In genomic region chr1:172481540-172482280, GRCm38 (mm10) we compare ENCODE assay signal across 8 mouse cellular contexts. TPM values are rescaled to one million over a fixed set of nuclear protein-coding genes. Genes with fewer than 3 reads are reported as not detected.
DNase-seq lines count a peak whose midpoint lies in the region; ATAC-seq and TF ChIP-seq lines count a peak whose summit lies in the region.

Gene Igsf9 (plus strand): TSS chr1:172481788.

- H3K36me3 ChIP-seq in heart, embryonic 13.5 days, result no peaks in the 10 kb centered on the region
- H3K36me3 ChIP-seq in kidney, postnatal 0 days (ENCODE audit: insufficient read depth, low read length), result no peaks in the 10 kb centered on the region
- no peaks in the 10 kb centered on the region for H3K36me3 ChIP-seq in liver, adult 2 months (ENCODE audit: control insufficient read depth, insufficient read depth, low read length)
- no peaks in the 10 kb centered on the region for H3K36me3 ChIP-seq in myocyte (ENCODE audit: control insufficient read depth, insufficient read depth)

- H3K9me3 ChIP-seq in heart, embryonic 13.5 days, result no peaks in the 10 kb centered on the region
- H3K9me3 ChIP-seq in kidney, postnatal 0 days (replicated peaks; ENCODE audit: low read length), result no peaks in the 10 kb centered on the region

- H3K27ac ChIP-seq in bone marrow macrophage, adult 2 months (ENCODE audit: insufficient read depth, low read depth, low read length), result no peak within 1 kb of the TSS
- H3K27ac ChIP-seq in heart, embryonic 13.5 days (replicated peaks), result no peak within 1 kb of the TSS
- peak within 1 kb of the TSS; percentile 6; the same call in 1 of the 2 replicates for H3K27ac ChIP-seq in kidney, postnatal 0 days
- H3K27ac ChIP-seq in liver, adult 2 months (replicated peaks; ENCODE audit: insufficient read depth, low read depth, low read length), result no peak within 1 kb of the TSS

- peaks cover 27% of the 10 kb centered on the region for H3K27me3 ChIP-seq in heart, embryonic 13.5 days (replicated peaks)
- no peaks in the 10 kb centered on the region for H3K27me3 ChIP-seq in kidney, postnatal 0 days (ENCODE audit: insufficient read depth, low read length)
- no peaks in the 10 kb centered on the region for H3K27me3 ChIP-seq in liver, adult 2 months (ENCODE audit: control insufficient read depth, insufficient read depth, low read length)
- H3K27me3 ChIP-seq in myocyte (ENCODE audit: control insufficient read depth, insufficient read depth, insufficient read length), result no peaks in the 10 kb centered on the region

- 2% methylated on average over 37 of the region's 38 CpGs for WGBS in heart, embryonic 13.5 days
- WGBS in kidney, postnatal 0 days, result 1% methylated on average over 38 of the region's 38 CpGs
- WGBS in liver, adult 2 months, result under 1% methylated on average over 38 of the region's 38 CpGs

- peak within 1 kb of the TSS; percentile 56 for H3K4me3 ChIP-seq in bone marrow macrophage, adult 2 months (ENCODE audit: insufficient read depth, low read length)
- H3K4me3 ChIP-seq in heart, embryonic 13.5 days, result peak within 1 kb of the TSS; percentile 64
- peak within 1 kb of the TSS; percentile 52 for H3K4me3 ChIP-seq in kidney, postnatal 0 days (replicated peaks; ENCODE audit: low read depth, low read length)
- peak within 1 kb of the TSS; percentile 49 for H3K4me3 ChIP-seq in liver, adult 2 months (ENCODE audit: insufficient read depth, low read depth, low read length)
- peak within 1 kb of the TSS; percentile 29 for H3K4me3 ChIP-seq in myocyte

- TF ChIP-seq CTCF in bone marrow macrophage, adult 2 months (IDR thresholded peaks at IDR 0.05; ENCODE audit: low read depth, low read length), result no peak
- peak; percentile 76 for TF ChIP-seq CTCF in kidney, postnatal 0 days (IDR thresholded peaks at IDR 0.05; ENCODE audit: low read depth)
- TF ChIP-seq CTCF in liver, adult 2 months (IDR thresholded peaks at IDR 0.05; ENCODE audit: low read depth, low read length), result peak; percentile 64

- ATAC-seq in heart, embryonic 13.5 days (ENCODE audit: extremely low read depth, insufficient number of reproducible peaks, low FRiP score, low TSS enrichment), result peak; percentile 88
- ATAC-seq in kidney, postnatal 0 days (replicated peaks; ENCODE audit: low FRiP score, low read depth), result peak; percentile 91

- no peaks in the 10 kb centered on the region for H3K79me2 ChIP-seq in liver, adult 2 months (ENCODE audit: control insufficient read depth, insufficient read depth, low read length)
- H3K79me2 ChIP-seq in myocyte (ENCODE audit: control insufficient read depth, insufficient read depth), result no peaks in the 10 kb centered on the region

- peaks cover 20% of the 10 kb centered on the region for H3K4me1 ChIP-seq in bone marrow macrophage, adult 2 months (ENCODE audit: control insufficient read depth, insufficient read depth, low read length)
- peaks cover 28% of the 10 kb centered on the region for H3K4me1 ChIP-seq in heart, embryonic 13.5 days
- no peaks in the 10 kb centered on the region for H3K4me1 ChIP-seq in kidney, postnatal 0 days (replicated peaks; ENCODE audit: insufficient read depth, low read length)
- H3K4me1 ChIP-seq in liver, adult 2 months (ENCODE audit: control insufficient read depth, insufficient read depth, low read length), result peaks cover 4% of the 10 kb centered on the region; the same call in 1 of the 2 replicates

- peak within 1 kb of the TSS; percentile 92 for H3K4me2 ChIP-seq in heart, embryonic 13.5 days
- H3K4me2 ChIP-seq in kidney, postnatal 0 days (ENCODE audit: low read length), result peak within 1 kb of the TSS; percentile 80
- H3K4me2 ChIP-seq in myocyte (ENCODE audit: low read depth), result peak within 1 kb of the TSS; percentile 96

- peak within 1 kb of the TSS; percentile 78 for H3K9ac ChIP-seq in heart, embryonic 13.5 days
- H3K9ac ChIP-seq in kidney, postnatal 0 days (ENCODE audit: low read depth, low read length), result peak within 1 kb of the TSS; percentile 55
- H3K9ac ChIP-seq in liver, adult 2 months (ENCODE audit: low read depth, low read length), result peak within 1 kb of the TSS; percentile 44

- no peak for TF ChIP-seq POLR2A in bone marrow macrophage, adult 2 months (IDR thresholded peaks at IDR 0.05; ENCODE audit: borderline replicate concordance, low read depth, low read length)
- TF ChIP-seq POLR2A in liver, adult 2 months (IDR thresholded peaks at IDR 0.05; ENCODE audit: extremely low read depth, insufficient read depth, low read length), result no peak
- TF ChIP-seq POLR2A in myocyte (IDR thresholded peaks at IDR 0.05; ENCODE audit: insufficient read length, low read depth), result no peak

- H3ac ChIP-seq in myocyte (ENCODE audit: control insufficient read depth, insufficient read length), result no peak within 1 kb of the TSS

- DNase-seq in B cell, adult 2 months, result peak; percentile 92 to 93
- DNase-seq in fibroblast of lung, adult 2 months (ENCODE audit: low read depth), result peak; percentile 23
- peak; percentile 97 for DNase-seq in kidney, postnatal 0 days (ENCODE audit: low spot score)
- DNase-seq in liver, adult 2 months (ENCODE audit: extremely low read depth, low read depth, low spot score), result no peak
- peak; percentile 80 to 87 for DNase-seq in spleen, postnatal 4 days (ENCODE audit: low spot score in 2 of 2)

TF ChIP-seq in myocyte, 11 proteins besides CTCF, POLR2A, EP300 and RAD21:
- TF ChIP-seq REST (IDR thresholded peaks at IDR 0.05; ENCODE audit: insufficient read depth, insufficient read length), result no peak
- TF ChIP-seq CEBPB (IDR thresholded peaks at IDR 0.05; ENCODE audit: insufficient read depth, poor library complexity, severe bottlenecking), result no peak
- TF ChIP-seq POLR2AphosphoS2 (IDR thresholded peaks at IDR 0.05; ENCODE audit: insufficient read length, low read depth), result no peak
- no peak for TF ChIP-seq MAX (IDR thresholded peaks at IDR 0.05; ENCODE audit: low read depth)
- TF ChIP-seq MYOD1 (IDR thresholded peaks at IDR 0.05; ENCODE audit: control insufficient read depth in 1 of 3, insufficient read length in 2 of 3, low read depth in 2 of 3), result no peak
- no peak for TF ChIP-seq MYOG (IDR thresholded peaks at IDR 0.05; ENCODE audit: control insufficient read depth in 1 of 3, insufficient read depth in 1 of 3, insufficient read length in 2 of 3, low read depth in 2 of 3)
- TF ChIP-seq TCF12 (IDR thresholded peaks at IDR 0.05; ENCODE audit: insufficient read depth, poor library complexity, severe bottlenecking), result no peak
- TF ChIP-seq E2F4 (IDR thresholded peaks at IDR 0.05; ENCODE audit: insufficient read depth), result no peak
- TF ChIP-seq USF1 (IDR thresholded peaks at IDR 0.05; ENCODE audit: low read depth), result no peak
- no peak for TF ChIP-seq TCF3 (IDR thresholded peaks at IDR 0.05; ENCODE audit: insufficient read length, low read depth)

RNA-seq across cellular contexts. Expression of gene Igsf9, which starts in this region (rescaled TPM):
- 6.3 and 7.6 TPM in 2 replicates for polyA plus RNA-seq in bone marrow macrophage, adult 2 months (2012; ENCODE audit: insufficient read depth, insufficient read length, missing spikeins)
- polyA plus RNA-seq in heart, embryonic 13.5 days (2015; fragmentation: Nextera tagmentation; extraction: Ambion mirVana), result 9.2 and 9.6 TPM in 2 replicates
- 12.5 and 13.3 TPM in 2 replicates for polyA plus RNA-seq in kidney, postnatal 0 days (2015; fragmentation: Nextera tagmentation; extraction: Ambion mirVana)
- total RNA-seq in liver, adult 2 months (2014; rRNA removed), result 0.27 and 0.28 TPM in 2 replicates
- 0.55 and 0.80 TPM in 2 replicates for polyA plus RNA-seq in liver, adult 2 months (2012; rRNA removed)
- 0.77 TPM for polyA plus RNA-seq in myocyte (2012; fragmentation: generic; extraction: Trizol)
